Mouse (Mus musculus): ENCODE measurements at regions not wholly inside any gene's neighbourhood (a gene's known extent, or its start where the extent isn't known, plus 50 kb on each side); places are given as distances from the start of the nearest gene placed in this dataset.

- Histone ChIP-seq H3K9me3 (ENCODE audit: control insufficient read depth, low read length) (no peaks in the 10 kb centered on the region), H3K4me3 (ENCODE audit: low read depth, low read length) (no peak overlapping the region)
- no peak for ATAC-seq (ENCODE audit: insufficient read depth, low FRiP score, low TSS enrichment)
Observed at GRCm38 (mm10) chr3:143722571-143722970, 482.4 kb downstream of the Lmo4 start.

DNA sequence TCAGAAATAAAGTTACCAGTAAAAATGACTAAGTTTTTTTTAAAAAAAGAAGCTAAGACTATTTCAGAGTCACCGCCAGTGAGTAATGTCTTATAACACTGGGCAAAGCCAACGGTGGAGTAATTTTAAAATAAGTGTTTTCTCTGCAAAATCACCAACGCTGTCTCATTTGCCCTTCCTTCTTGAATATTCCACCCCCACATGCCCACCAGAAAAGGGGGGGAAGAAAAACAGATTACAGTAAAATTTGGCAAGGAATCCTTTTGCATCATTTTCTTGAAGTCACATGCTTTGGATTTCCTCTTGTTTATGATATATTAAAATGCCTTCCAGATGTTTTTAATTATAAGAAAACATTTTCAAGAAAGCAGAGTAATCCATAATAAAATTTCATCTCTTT, 482.9 kb downstream of the Lmo4 start:
- Histone ChIP-seq H3K36me3 (ENCODE audit: control insufficient read depth, insufficient read depth, low read length) (no peaks in the 10 kb centered on the region), H3K27me3 (ENCODE audit: control insufficient read depth, insufficient read depth, low read length) (no peaks in the 10 kb centered on the region), H3K9ac (ENCODE audit: low read length) (no peak overlapping the region), H3K27ac (ENCODE audit: low read depth, low read length) (no peak overlapping the region), H3K4me1 (ENCODE audit: control insufficient read depth, insufficient read depth, low read length) (no peaks in the 10 kb centered on the region), H3K4me3 (ENCODE audit: low read depth, low read length) (no peak overlapping the region), H3K4me2 (ENCODE audit: low read depth) (no peak overlapping the region), H3K9me3 (ENCODE audit: control insufficient read depth, low read length) (no peaks in the 10 kb centered on the region)
- 95% methylated on average over 3 of the region's 3 CpGs for WGBS
- no peak for ATAC-seq (ENCODE audit: insufficient read depth, low FRiP score, low TSS enrichment)
- DNase-seq (ENCODE audit: low spot score), result no peak

More at GRCm38 (mm10) chr3:143722571-143722970, 482.4 kb downstream of the Lmo4 start:
- Histone ChIP-seq H3K27ac (ENCODE audit: low read depth, low read length) (no peak overlapping the region), H3K27me3 (ENCODE audit: control insufficient read depth, insufficient read depth, low read length) (no peaks in the 10 kb centered on the region), H3K36me3 (ENCODE audit: control insufficient read depth, insufficient read depth, low read length) (no peaks in the 10 kb centered on the region), H3K4me2 (ENCODE audit: low read depth) (no peak overlapping the region), H3K4me1 (ENCODE audit: control insufficient read depth, insufficient read depth, low read length) (no peaks in the 10 kb centered on the region), H3K9ac (ENCODE audit: low read length) (no peak overlapping the region)
- no peak for DNase-seq (ENCODE audit: low spot score)
- WGBS, result 83% methylated on average over 2 of the region's 2 CpGs

- H3K27ac ChIP-seq (ENCODE audit: low read depth, low read length), result no peak overlapping the region
- WGBS, result 86% methylated on average over 2 of the region's 2 CpGs
- no peak overlapping the region for H3K9ac ChIP-seq (ENCODE audit: low read length)
- H3K4me2 ChIP-seq (ENCODE audit: low read depth), result no peak overlapping the region
- H3K36me3 ChIP-seq (ENCODE audit: control insufficient read depth, insufficient read depth, low read length), result no peaks in the 10 kb centered on the region
- no peaks in the 10 kb centered on the region for H3K4me1 ChIP-seq (ENCODE audit: control insufficient read depth, insufficient read depth, low read length)
- DNase-seq (ENCODE audit: low spot score) (no peak), ATAC-seq (ENCODE audit: insufficient read depth, low FRiP score, low TSS enrichment) (no peak)
- no peaks in the 10 kb centered on the region for H3K27me3 ChIP-seq (ENCODE audit: control insufficient read depth, insufficient read depth, low read length)
- no peak overlapping the region for H3K4me3 ChIP-seq (ENCODE audit: low read depth, low read length)
- H3K9me3 ChIP-seq (ENCODE audit: control insufficient read depth, low read length), result no peaks in the 10 kb centered on the region
Observed at GRCm38 (mm10) chr3:143713183-143713582, 491.8 kb downstream of the Lmo4 start.

DNA sequence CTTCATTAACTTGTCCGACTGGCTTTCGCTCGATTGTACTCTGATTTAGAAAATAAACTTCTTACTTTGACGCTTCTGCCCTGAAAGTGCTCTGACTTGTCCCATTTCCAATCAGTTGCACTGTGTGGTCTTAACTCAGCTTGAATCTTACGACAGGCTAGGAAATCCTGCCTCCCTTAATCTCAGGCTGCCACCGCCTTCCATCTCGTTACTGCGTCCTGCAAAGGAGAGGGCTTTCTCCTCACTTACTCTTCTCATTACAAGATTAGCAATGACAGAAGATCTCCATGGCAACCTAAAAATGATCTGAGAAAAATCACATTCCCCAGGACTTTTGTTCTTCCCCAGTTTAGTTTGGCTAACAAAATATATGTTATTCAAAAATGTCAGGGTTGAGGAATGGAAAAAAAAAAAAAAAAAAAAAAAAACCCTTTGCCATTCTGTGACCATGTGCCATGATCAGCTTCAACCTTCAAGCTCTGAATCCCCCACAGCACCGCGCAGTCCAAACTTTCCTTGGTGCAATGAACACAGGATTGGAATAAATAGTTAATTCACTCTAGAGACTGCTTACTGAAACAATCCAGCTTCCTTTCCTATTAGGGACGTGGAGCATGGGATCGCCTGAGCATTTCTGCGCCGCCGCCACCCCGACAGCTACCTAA, 494.1 kb downstream of the Lmo4 start:
- ATAC-seq (ENCODE audit: insufficient read depth, low FRiP score, low TSS enrichment) (no peak), DNase-seq (ENCODE audit: low spot score) (no peak)
- no peaks in the 10 kb centered on the region for H3K27me3 ChIP-seq (ENCODE audit: control insufficient read depth, insufficient read depth, low read length)
- WGBS, result 77% methylated on average over 16 of the region's 16 CpGs
- no peak overlapping the region for H3K4me3 ChIP-seq (ENCODE audit: low read depth, low read length)
- H3K36me3 ChIP-seq (ENCODE audit: control insufficient read depth, insufficient read depth, low read length), result no peaks in the 10 kb centered on the region
- no peak overlapping the region for H3K27ac ChIP-seq (ENCODE audit: low read depth, low read length)
- no peaks in the 10 kb centered on the region for H3K4me1 ChIP-seq (ENCODE audit: control insufficient read depth, insufficient read depth, low read length)
- no peak overlapping the region for H3K9ac ChIP-seq (ENCODE audit: low read length)
- no peak overlapping the region for H3K4me2 ChIP-seq (ENCODE audit: low read depth)
- no peaks in the 10 kb centered on the region for H3K9me3 ChIP-seq (ENCODE audit: control insufficient read depth, low read length)

GRCm38 (mm10) chr3:143706679-143707078, 498.3 kb downstream of the Lmo4 start:
- Histone ChIP-seq H3K4me3 (ENCODE audit: low read depth, low read length) (no peak overlapping the region), H3K4me2 (ENCODE audit: low read depth) (no peak overlapping the region), H3K9ac (ENCODE audit: low read length) (no peak overlapping the region), H3K36me3 (ENCODE audit: control insufficient read depth, insufficient read depth, low read length) (no peaks in the 10 kb centered on the region), H3K9me3 (ENCODE audit: control insufficient read depth, low read length) (no peaks in the 10 kb centered on the region), H3K4me1 (ENCODE audit: control insufficient read depth, insufficient read depth, low read length) (no peaks in the 10 kb centered on the region), H3K27ac (ENCODE audit: low read depth, low read length) (no peak overlapping the region), H3K27me3 (ENCODE audit: control insufficient read depth, insufficient read depth, low read length) (no peaks in the 10 kb centered on the region)
- ATAC-seq (ENCODE audit: insufficient read depth, low FRiP score, low TSS enrichment) (no peak), DNase-seq (ENCODE audit: low spot score) (no peak)
- WGBS, result 97% methylated on average over 1 of the region's 1 CpGs

- H3K4me3 ChIP-seq (ENCODE audit: low read depth, low read length), result no peak overlapping the region
- ATAC-seq (ENCODE audit: insufficient read depth, low FRiP score, low TSS enrichment), result no peak
- 93% methylated on average over 3 of the region's 3 CpGs for WGBS
Observed at GRCm38 (mm10) chr3:143694817-143695216, 510.2 kb downstream of the Lmo4 start.

DNA sequence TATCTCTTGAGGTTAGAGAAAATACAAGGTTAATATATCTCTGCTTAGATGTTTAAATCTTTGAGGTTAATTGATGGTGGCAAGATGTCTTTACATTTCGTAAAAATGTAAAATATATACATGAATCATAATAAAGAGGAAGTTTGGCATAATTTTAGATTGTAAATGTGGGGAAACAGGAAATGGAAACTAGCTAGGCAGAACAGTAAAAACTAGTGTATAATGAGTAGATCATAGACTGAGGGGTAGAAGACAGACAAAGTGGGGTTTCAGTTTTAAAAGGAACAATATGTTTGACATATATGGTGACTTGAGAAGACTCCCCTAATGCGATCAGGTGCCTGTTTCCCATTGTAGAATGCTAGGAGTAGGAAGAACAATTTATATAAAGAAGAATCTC, 519.3 kb downstream of the Lmo4 start:
- no peak overlapping the region for H3K4me2 ChIP-seq (ENCODE audit: low read depth)
- no peak for ATAC-seq (ENCODE audit: insufficient read depth, low FRiP score, low TSS enrichment)
- H3K27ac ChIP-seq (ENCODE audit: low read depth, low read length), result no peak overlapping the region
- no peaks in the 10 kb centered on the region for H3K27me3 ChIP-seq (ENCODE audit: control insufficient read depth, insufficient read depth, low read length)
- H3K9ac ChIP-seq (ENCODE audit: low read length), result no peak overlapping the region
- H3K36me3 ChIP-seq (ENCODE audit: control insufficient read depth, insufficient read depth, low read length), result no peaks in the 10 kb centered on the region
- DNase-seq (ENCODE audit: low spot score), result no peak
- no peaks in the 10 kb centered on the region for H3K9me3 ChIP-seq (ENCODE audit: control insufficient read depth, low read length)
- WGBS, result 93% methylated on average over 2 of the region's 2 CpGs
- H3K4me1 ChIP-seq (ENCODE audit: control insufficient read depth, insufficient read depth, low read length), result no peaks in the 10 kb centered on the region
- no peak overlapping the region for H3K4me3 ChIP-seq (ENCODE audit: low read depth, low read length)

More at GRCm38 (mm10) chr3:143694817-143695216, 510.2 kb downstream of the Lmo4 start:
- Histone ChIP-seq H3K9ac (ENCODE audit: low read length) (no peak overlapping the region), H3K4me1 (ENCODE audit: control insufficient read depth, insufficient read depth, low read length) (no peaks in the 10 kb centered on the region), H3K27ac (ENCODE audit: low read depth, low read length) (no peak overlapping the region), H3K9me3 (ENCODE audit: control insufficient read depth, low read length) (no peaks in the 10 kb centered on the region), H3K27me3 (ENCODE audit: control insufficient read depth, insufficient read depth, low read length) (no peaks in the 10 kb centered on the region), H3K4me2 (ENCODE audit: low read depth) (no peak overlapping the region), H3K36me3 (ENCODE audit: control insufficient read depth, insufficient read depth, low read length) (no peaks in the 10 kb centered on the region)
- no peak for DNase-seq (ENCODE audit: low spot score)

GRCm38 (mm10) chr3:143678186-143678585, 526.8 kb downstream of the Lmo4 start:
- no peaks in the 10 kb centered on the region for H3K9me3 ChIP-seq (ENCODE audit: control insufficient read depth, low read length)
- DNase-seq (ENCODE audit: low spot score) (no peak), ATAC-seq (ENCODE audit: insufficient read depth, low FRiP score, low TSS enrichment) (no peak)
- no peaks in the 10 kb centered on the region for H3K4me1 ChIP-seq (ENCODE audit: control insufficient read depth, insufficient read depth, low read length)
- no peaks in the 10 kb centered on the region for H3K36me3 ChIP-seq (ENCODE audit: control insufficient read depth, insufficient read depth, low read length)
- H3K27ac ChIP-seq (ENCODE audit: low read depth, low read length), result no peak overlapping the region
- 100% methylated on average over 3 of the region's 3 CpGs for WGBS
- no peaks in the 10 kb centered on the region for H3K27me3 ChIP-seq (ENCODE audit: control insufficient read depth, insufficient read depth, low read length)
- no peak overlapping the region for H3K4me3 ChIP-seq (ENCODE audit: low read depth, low read length)
- no peak overlapping the region for H3K4me2 ChIP-seq (ENCODE audit: low read depth)
- H3K9ac ChIP-seq (ENCODE audit: low read length), result no peak overlapping the region

DNA sequence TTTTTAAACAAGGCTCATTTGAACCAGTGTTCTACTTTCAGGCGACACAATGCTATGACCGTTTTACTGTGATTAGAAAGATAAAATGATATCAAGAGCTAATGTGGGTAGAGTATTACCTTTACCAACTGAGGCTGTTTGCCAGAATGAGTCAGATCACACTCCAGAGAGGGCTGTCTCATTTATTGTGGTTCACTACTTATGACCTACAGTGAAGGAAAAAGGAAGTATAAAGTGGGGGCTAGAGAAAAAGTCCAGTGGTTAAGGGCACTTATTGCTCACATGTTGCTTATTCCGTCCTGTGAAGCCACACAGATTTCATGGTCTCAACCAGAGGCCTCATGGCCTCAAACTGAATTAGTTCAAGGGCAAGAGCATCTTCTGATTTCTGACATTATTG, 530.2 kb downstream of the Lmo4 start:
- DNase-seq (ENCODE audit: low spot score) (no peak), ATAC-seq (ENCODE audit: insufficient read depth, low FRiP score, low TSS enrichment) (no peak)
- no peaks in the 10 kb centered on the region for H3K27me3 ChIP-seq (ENCODE audit: control insufficient read depth, insufficient read depth, low read length)
- H3K4me2 ChIP-seq (ENCODE audit: low read depth), result no peak overlapping the region
- H3K9ac ChIP-seq (ENCODE audit: low read length), result no peak overlapping the region
- no peaks in the 10 kb centered on the region for H3K4me1 ChIP-seq (ENCODE audit: control insufficient read depth, insufficient read depth, low read length)
- H3K4me3 ChIP-seq (ENCODE audit: low read depth, low read length), result no peak overlapping the region
- 89% methylated on average over 3 of the region's 3 CpGs for WGBS
- H3K36me3 ChIP-seq (ENCODE audit: control insufficient read depth, insufficient read depth, low read length), result no peaks in the 10 kb centered on the region
- H3K9me3 ChIP-seq (ENCODE audit: control insufficient read depth, low read length), result no peaks in the 10 kb centered on the region
- no peak overlapping the region for H3K27ac ChIP-seq (ENCODE audit: low read depth, low read length)
